Mouse (Mus musculus) bone marrow macrophage, adult 2 months (primary cell): ENCODE results near the gene Tmem265.

ENCODE experiments used
- CTCF ChIP-seq: IDR thresholded peaks from 2 replicates; pipeline ENCODE4 v1.5.1; 2012; ENCODE audit warnings: low read depth, mild to moderate bottlenecking, low read length, moderate library complexity
- POLR2A ChIP-seq: IDR thresholded peaks from 2 replicates; pipeline ENCODE4 v1.6.1; 2012; ENCODE audit warnings: mild to moderate bottlenecking, low read depth, low read length, borderline replicate concordance

GRCm38 (mm10) chr7:127512231-127513015, 48.8 kb upstream of the Tmem265 start:
- TF ChIP-seq CTCF (no peak), POLR2A (no peak)
